In genomic region chr2:157316358-157316933, GRCm38 (mm10) we compare ENCODE assay signal across 33 mouse cellular contexts. TPM values are rescaled to one million over a fixed set of nuclear protein-coding genes. Genes with fewer than 3 reads are reported as not detected.
DNase-seq lines count a peak whose midpoint lies in the region; ATAC-seq and TF ChIP-seq lines count a peak whose summit lies in the region.
"Had no signal": no experiment of that assay in that cellular context is flagged by ENCODE, and none has a peak within 500 bp of the region (broad histone marks: within the 10 kb centered on the region; RNA-seq: fewer than 3 reads in every experiment).

No protein-coding gene starts in this region.

- no peak overlapping the region for H3K4me3 ChIP-seq in forebrain, embryonic 12.5 days (replicated peaks)
- H3K4me3 ChIP-seq in forebrain, postnatal 0 days (ENCODE audit: low read depth, low read length) = no peak overlapping the region
- no peak overlapping the region for H3K4me3 ChIP-seq in lung, embryonic 16.5 days (ENCODE audit: low read length)
- H3K4me3 ChIP-seq: embryonic facial prominence, embryonic 13.5 days; limb, embryonic 10.5 days; limb, embryonic 15.5 days; liver, embryonic 13.5 days; midbrain, embryonic 12.5 days; myocyte; neural tube, embryonic 12.5 days had no signal

- no peak for DNase-seq in forebrain, postnatal 0 days
- DNase-seq in lung, adult 18-20 months = no peak
- DNase-seq in retina, postnatal 1 day = peak; percentile 19
- DNase-seq in retina, embryonic 14.5 days (ENCODE audit: low spot score) = no peak
- DNase-seq in cerebellum, adult 18-20 months = no peak
- DNase-seq: adrenal gland, postnatal 10 days; cerebellum, adult 9-10 months; cerebellum, postnatal 36 days; embryo, embryonic 11 days; gastrocnemius, postnatal 36 days; heart, adult 18-20 months; heart, postnatal 36 days; kidney, adult 9 months; kidney, postnatal 10 days; liver, embryonic 13.5 days; lung, adult 2 months had no signal

- 0 out of 2 replicates have a peak overlapping the region, but pooled peaks have one; percentile 50 for H3K27ac ChIP-seq in forebrain, embryonic 12.5 days
- H3K27ac ChIP-seq in forebrain, postnatal 0 days (ENCODE audit: low read depth, low read length) = no peak overlapping the region
- peak overlapping the region; percentile 33 for H3K27ac ChIP-seq in lung, embryonic 16.5 days (ENCODE audit: low read length)
- H3K27ac ChIP-seq: embryonic facial prominence, embryonic 13.5 days; limb, embryonic 10.5 days; limb, embryonic 15.5 days; liver, embryonic 13.5 days; midbrain, embryonic 12.5 days; neural tube, embryonic 12.5 days had no signal

- H3K27me3 ChIP-seq in forebrain, embryonic 12.5 days = no peaks in the 10 kb centered on the region
- H3K27me3 ChIP-seq in forebrain, postnatal 0 days (ENCODE audit: insufficient read depth, low read length) = no peaks in the 10 kb centered on the region
- H3K27me3 ChIP-seq in lung, embryonic 16.5 days (ENCODE audit: control insufficient read depth, insufficient read depth, low read depth, low read length) = no peaks in the 10 kb centered on the region
- H3K27me3 ChIP-seq: embryonic facial prominence, embryonic 13.5 days; limb, embryonic 15.5 days; liver, embryonic 13.5 days; midbrain, embryonic 12.5 days; neural tube, embryonic 12.5 days; Patski had no signal

- H3K9ac ChIP-seq in forebrain, embryonic 12.5 days = no peak overlapping the region
- no peak overlapping the region for H3K9ac ChIP-seq in forebrain, postnatal 0 days
- no peak overlapping the region for H3K9ac ChIP-seq in lung, embryonic 16.5 days (ENCODE audit: low read length)
- H3K9ac ChIP-seq: embryonic facial prominence, embryonic 13.5 days; hindbrain, embryonic 14.5 days; limb, embryonic 15.5 days; liver, embryonic 13.5 days; midbrain, embryonic 12.5 days; neural tube, embryonic 12.5 days had no signal

- peaks cover 17% of the 10 kb centered on the region for H3K4me1 ChIP-seq in forebrain, embryonic 12.5 days
- H3K4me1 ChIP-seq in forebrain, postnatal 0 days (ENCODE audit: insufficient read depth) = 0 out of 2 replicates have a peak, but pooled peaks cover 3% of the 10 kb centered on the region
- no peaks in the 10 kb centered on the region; the same call in 1 of the 2 replicates for H3K4me1 ChIP-seq in lung, embryonic 16.5 days (replicated peaks; ENCODE audit: control insufficient read depth, insufficient read depth, low read length)
- H3K4me1 ChIP-seq: embryonic facial prominence, embryonic 13.5 days; limb, embryonic 10.5 days; liver, embryonic 13.5 days; neural tube, embryonic 12.5 days had no signal

- no peak for ATAC-seq in forebrain, embryonic 12.5 days (ENCODE audit: low FRiP score)
- ATAC-seq in forebrain, postnatal 0 days = no peak
- peak; percentile 75 for ATAC-seq in lung, embryonic 16.5 days (ENCODE audit: low read depth)
- ATAC-seq: intestine, postnatal 0 days; Patski had no signal

- WGBS in forebrain, embryonic 12.5 days = 91% methylated on average over 14 of the region's 14 CpGs
- 88% methylated on average over 14 of the region's 14 CpGs for WGBS in forebrain, postnatal 0 days
- 60% methylated on average over 14 of the region's 14 CpGs for WGBS in lung, embryonic 16.5 days

- no peak overlapping the region for H3K4me2 ChIP-seq in forebrain, embryonic 12.5 days
- H3K4me2 ChIP-seq in forebrain, postnatal 0 days (ENCODE audit: low read depth) = no peak overlapping the region
- no peak overlapping the region for H3K4me2 ChIP-seq in lung, embryonic 16.5 days (ENCODE audit: low read depth, low read length)
- H3K4me2 ChIP-seq: embryonic facial prominence, embryonic 13.5 days; heart, embryonic 11.5 days; hindbrain, embryonic 14.5 days; limb, embryonic 15.5 days; liver, embryonic 13.5 days; midbrain, embryonic 12.5 days; neural tube, embryonic 12.5 days had no signal

- no peaks in the 10 kb centered on the region for H3K9me3 ChIP-seq in forebrain, embryonic 12.5 days
- no peaks in the 10 kb centered on the region for H3K9me3 ChIP-seq in forebrain, postnatal 0 days (ENCODE audit: low read length)
- no peaks in the 10 kb centered on the region for H3K9me3 ChIP-seq in lung, embryonic 16.5 days (ENCODE audit: control insufficient read depth, low read length)
- H3K9me3 ChIP-seq: embryonic facial prominence, embryonic 13.5 days; limb, embryonic 10.5 days; limb, embryonic 15.5 days; liver, embryonic 13.5 days; midbrain, embryonic 12.5 days; neural tube, embryonic 12.5 days had no signal

- TF ChIP-seq CTCF in forebrain, postnatal 0 days (IDR thresholded peaks at IDR 0.05; ENCODE audit: low read depth) = no peak

- peaks cover 90% of the 10 kb centered on the region for H3K36me3 ChIP-seq in forebrain, embryonic 12.5 days (replicated peaks)
- H3K36me3 ChIP-seq in forebrain, postnatal 0 days (ENCODE audit: insufficient read depth) = peaks cover 68% of the 10 kb centered on the region
- peaks cover 64% of the 10 kb centered on the region for H3K36me3 ChIP-seq in lung, embryonic 16.5 days (ENCODE audit: control insufficient read depth, insufficient read depth, low read length)

RNA-seq across cellular contexts. Expression of gene Ghrh, which starts 30.9 kb away (rescaled TPM):
- 1.00 and 2.2 TPM in 2 replicates for polyA plus RNA-seq in forebrain, embryonic 12.5 days (2016; fragmentation: Nextera tagmentation; extraction: Ambion mirVana)
- total RNA-seq in forebrain, postnatal 0 days (2014; rRNA removed) = 1.5 and 1.7 TPM in 2 replicates
- polyA plus RNA-seq in forebrain, postnatal 0 days (2015; fragmentation: Nextera tagmentation; extraction: Ambion mirVana) = 0.74 and 2.8 TPM in 2 replicates
- not detected in 2 replicates for polyA plus RNA-seq in lung, embryonic 16.5 days (2015; fragmentation: Nextera tagmentation; extraction: Ambion mirVana)
- total RNA-seq: adrenal gland, postnatal 10 days; gastrocnemius, adult 18-20 months; gastrocnemius, postnatal 36 days; heart, adult 18-20 months; heart, postnatal 36 days; left cerebral cortex, postnatal 10 days; megakaryocyte progenitor cell, adult 5-6 weeks; MEL had no signal
- polyA plus RNA-seq: heart, embryonic 11.5 days; heart, embryonic 16.5 days; limb, embryonic 10.5 days; limb, embryonic 15.5 days; liver, embryonic 13.5 days; lung, adult 2 months; myocyte; neural tube, embryonic 12.5 days; Patski had no signal

RNA-seq across cellular contexts. Expression of gene Mroh8, which starts 37.1 kb away (rescaled TPM):
- polyA plus RNA-seq in forebrain, embryonic 12.5 days (2016; fragmentation: Nextera tagmentation; extraction: Ambion mirVana) = 0.67 and 0.88 TPM in 2 replicates
- 0.38 and 1.2 TPM in 2 replicates for total RNA-seq in forebrain, postnatal 0 days (2014; rRNA removed)
- polyA plus RNA-seq in forebrain, postnatal 0 days (2015; fragmentation: Nextera tagmentation; extraction: Ambion mirVana) = 0.23 and 0.65 TPM in 2 replicates
- 0.25 and 0.59 TPM in 2 replicates for polyA plus RNA-seq in lung, embryonic 16.5 days (2015; fragmentation: Nextera tagmentation; extraction: Ambion mirVana)

RNA-seq across cellular contexts. Expression of gene Rpn2, which starts 37.6 kb away (rescaled TPM):
- polyA plus RNA-seq in forebrain, embryonic 12.5 days (2016; fragmentation: Nextera tagmentation; extraction: Ambion mirVana) = 217 and 221 TPM in 2 replicates
- total RNA-seq in forebrain, postnatal 0 days (2014; rRNA removed) = 175 and 198 TPM in 2 replicates
- polyA plus RNA-seq in forebrain, postnatal 0 days (2015; fragmentation: Nextera tagmentation; extraction: Ambion mirVana) = 152 and 184 TPM in 2 replicates
- polyA plus RNA-seq in lung, embryonic 16.5 days (2015; fragmentation: Nextera tagmentation; extraction: Ambion mirVana) = 350 and 360 TPM in 2 replicates

RNA-seq across cellular contexts. Expression of gene Manbal, which starts 50.9 kb away (rescaled TPM):
- 68.8 and 69.4 TPM in 2 replicates for polyA plus RNA-seq in forebrain, embryonic 12.5 days (2016; fragmentation: Nextera tagmentation; extraction: Ambion mirVana)
- total RNA-seq in forebrain, postnatal 0 days (2014; rRNA removed) = 69.9 and 73.6 TPM in 2 replicates
- polyA plus RNA-seq in forebrain, postnatal 0 days (2015; fragmentation: Nextera tagmentation; extraction: Ambion mirVana) = 139 TPM in 2 replicates
- polyA plus RNA-seq in lung, embryonic 16.5 days (2015; fragmentation: Nextera tagmentation; extraction: Ambion mirVana) = 85.3 and 86.3 TPM in 2 replicates
